Comparison of ENCODE assay signal across 8 mouse cellular contexts in genomic region chr7:4793248-4793647, GRCm38 (mm10). TPM values are rescaled to one million over a fixed set of nuclear protein-coding genes. Genes with fewer than 3 reads are reported as not detected.
DNase-seq lines count a peak whose midpoint lies in the region; ATAC-seq and TF ChIP-seq lines count a peak whose summit lies in the region.
"Not testable (repeated sequence)": the region's sequence is repeated elsewhere in the genome, so short reads cannot be mapped to it uniquely, and the experiment has no call there.

No protein-coding gene starts in this region.

- H3K4me2 ChIP-seq in forebrain, embryonic 11.5 days (ENCODE audit: low read depth, low read length, severe bottlenecking) = peak overlapping the region; percentile 88
- peak overlapping the region; percentile 72 for H3K4me2 ChIP-seq in heart, embryonic 15.5 days
- H3K4me2 ChIP-seq in intestine, postnatal 0 days (replicated peaks; ENCODE audit: low read depth) = peak overlapping the region; percentile 75
- H3K4me2 ChIP-seq in limb, embryonic 14.5 days (replicated peaks; ENCODE audit: low read depth, low read length, severe bottlenecking) = peak overlapping the region; percentile 83
- H3K4me2 ChIP-seq in lung, postnatal 0 days (replicated peaks; ENCODE audit: low read depth, low read length) = peak overlapping the region; percentile 72
- H3K4me2 ChIP-seq in neural tube, embryonic 13.5 days = peak overlapping the region; percentile 90

- H3K4me1 ChIP-seq in brown adipose tissue, adult 24 weeks (ENCODE audit: control insufficient read depth, insufficient read depth, insufficient read length, low read length); intestine, postnatal 0 days (replicated peaks; ENCODE audit: control insufficient read depth, insufficient read depth, low read length); lung, postnatal 0 days (ENCODE audit: insufficient read depth, low read depth, low read length): not testable (repeated sequence)
- peaks cover 12% of the 10 kb centered on the region; the same call in 1 of the 2 replicates for H3K4me1 ChIP-seq in forebrain, embryonic 11.5 days (replicated peaks; ENCODE audit: control insufficient read depth, insufficient read depth, low read length)
- H3K4me1 ChIP-seq in heart, embryonic 15.5 days (replicated peaks) = peaks cover 23% of the 10 kb centered on the region
- H3K4me1 ChIP-seq in limb, embryonic 14.5 days (ENCODE audit: control insufficient read depth, insufficient read depth, low read length) = peaks cover 13% of the 10 kb centered on the region
- peaks cover 30% of the 10 kb centered on the region for H3K4me1 ChIP-seq in neural tube, embryonic 13.5 days (replicated peaks)
- peaks cover 23% of the 10 kb centered on the region for H3K4me1 ChIP-seq in thymus, adult 2 months (replicated peaks; ENCODE audit: control insufficient read depth, insufficient read depth, low read length)

- 1% methylated on average over 31 of the region's 31 CpGs for WGBS in forebrain, embryonic 11.5 days
- under 1% methylated on average over 31 of the region's 31 CpGs for WGBS in heart, embryonic 15.5 days
- WGBS in intestine, postnatal 0 days = under 1% methylated on average over 31 of the region's 31 CpGs
- WGBS in limb, embryonic 14.5 days = under 1% methylated on average over 31 of the region's 31 CpGs
- WGBS in lung, postnatal 0 days = under 1% methylated on average over 31 of the region's 31 CpGs
- under 1% methylated on average over 31 of the region's 31 CpGs for WGBS in neural tube, embryonic 13.5 days
- WGBS in thymus, adult 2 months = under 1% methylated on average over 31 of the region's 31 CpGs

- H3K36me3 ChIP-seq in forebrain, embryonic 11.5 days (ENCODE audit: control insufficient read depth, insufficient read depth, low read length) = peaks cover 16% of the 10 kb centered on the region
- H3K36me3 ChIP-seq in heart, embryonic 15.5 days = peaks cover 40% of the 10 kb centered on the region
- H3K36me3 ChIP-seq in intestine, postnatal 0 days (ENCODE audit: control insufficient read depth, insufficient read depth) = peaks cover 18% of the 10 kb centered on the region
- peaks cover 43% of the 10 kb centered on the region for H3K36me3 ChIP-seq in limb, embryonic 14.5 days (ENCODE audit: control insufficient read depth, insufficient read depth, low read length)
- not testable (repeated sequence) for H3K36me3 ChIP-seq in lung, postnatal 0 days (ENCODE audit: insufficient read depth, low read length)
- H3K36me3 ChIP-seq in neural tube, embryonic 13.5 days = peaks cover 44% of the 10 kb centered on the region
- peaks cover 40% of the 10 kb centered on the region for H3K36me3 ChIP-seq in thymus, adult 2 months (ENCODE audit: control insufficient read depth, insufficient read depth, low read length)

- H3K4me3 ChIP-seq in brown adipose tissue, adult 24 weeks (ENCODE audit: insufficient read depth, low read depth, low read length) = peak overlapping the region; percentile 75
- H3K4me3 ChIP-seq in forebrain, embryonic 11.5 days (ENCODE audit: low read depth, low read length) = peak overlapping the region; percentile 61
- H3K4me3 ChIP-seq in heart, embryonic 15.5 days = peak overlapping the region; percentile 95
- H3K4me3 ChIP-seq in intestine, postnatal 0 days (ENCODE audit: low read depth, low read length) = peak overlapping the region; percentile 82
- peak overlapping the region; percentile 91 for H3K4me3 ChIP-seq in limb, embryonic 14.5 days (replicated peaks; ENCODE audit: low read length)
- H3K4me3 ChIP-seq in lung, postnatal 0 days (ENCODE audit: low read depth, low read length) = peak overlapping the region; percentile 73
- peak overlapping the region; percentile 59 for H3K4me3 ChIP-seq in neural tube, embryonic 13.5 days
- peak overlapping the region; percentile 94 for H3K4me3 ChIP-seq in thymus, adult 2 months (ENCODE audit: control insufficient read depth, insufficient read depth, low read length)

- not testable (repeated sequence) for ATAC-seq in forebrain, embryonic 11.5 days (replicated peaks; ENCODE audit: low FRiP score); heart, embryonic 15.5 days (replicated peaks; ENCODE audit: insufficient number of reproducible peaks, insufficient read depth, low FRiP score, low read depth); intestine, postnatal 0 days; limb, embryonic 14.5 days (ENCODE audit: low FRiP score, low read depth); neural tube, embryonic 13.5 days (ENCODE audit: low read depth)
- ATAC-seq in lung, postnatal 0 days = peak; percentile 2

- not testable (repeated sequence) for H3K9me3 ChIP-seq in forebrain, embryonic 11.5 days (ENCODE audit: control insufficient read depth, low read length); heart, embryonic 15.5 days (replicated peaks); intestine, postnatal 0 days (ENCODE audit: control insufficient read depth); limb, embryonic 14.5 days (ENCODE audit: control insufficient read depth, low read length); lung, postnatal 0 days (ENCODE audit: low read length); neural tube, embryonic 13.5 days

- not testable (repeated sequence) for DNase-seq in forebrain, embryonic 11.5 days (ENCODE audit: low spot score); limb, embryonic 14.5 days (ENCODE audit: low spot score); lung, postnatal 0 days (ENCODE audit: low spot score); thymus, adult 2 months

- not testable (repeated sequence) for H3K27me3 ChIP-seq in forebrain, embryonic 11.5 days (ENCODE audit: control insufficient read depth, insufficient read depth, low read length); heart, embryonic 15.5 days; intestine, postnatal 0 days (replicated peaks; ENCODE audit: control insufficient read depth, insufficient read depth, low read length); limb, embryonic 14.5 days (ENCODE audit: control insufficient read depth, insufficient read depth, low read length); lung, postnatal 0 days (replicated peaks; ENCODE audit: insufficient read depth, low read length); thymus, adult 2 months (ENCODE audit: control insufficient read depth, insufficient read depth, low read length)
- H3K27me3 ChIP-seq in neural tube, embryonic 13.5 days = peaks cover 17% of the 10 kb centered on the region

- peak overlapping the region; percentile 72 for H3K9ac ChIP-seq in forebrain, embryonic 11.5 days (ENCODE audit: low read length)
- H3K9ac ChIP-seq in heart, embryonic 15.5 days = peak overlapping the region; percentile 95
- peak overlapping the region; percentile 92 for H3K9ac ChIP-seq in intestine, postnatal 0 days (ENCODE audit: low read depth, low read length)
- peak overlapping the region; percentile 97 for H3K9ac ChIP-seq in limb, embryonic 14.5 days (ENCODE audit: low read depth, low read length, severe bottlenecking)
- H3K9ac ChIP-seq in lung, postnatal 0 days (replicated peaks; ENCODE audit: low read depth) = peak overlapping the region; percentile 83
- peak overlapping the region; percentile 85 for H3K9ac ChIP-seq in neural tube, embryonic 13.5 days

- TF ChIP-seq EP300 in lung, postnatal 0 days (IDR thresholded peaks at IDR 0.05) = not testable (repeated sequence)

- TF ChIP-seq POLR2A in limb, embryonic 14.5 days (IDR thresholded peaks at IDR 0.05; ENCODE audit: borderline replicate concordance, extremely low read depth, insufficient read depth, insufficient read length); thymus, adult 2 months (IDR thresholded peaks at IDR 0.05; ENCODE audit: control insufficient read depth, extremely low read depth, insufficient read depth, low read length, poor library complexity): not testable (repeated sequence)

- peak overlapping the region; percentile 86 for H3K27ac ChIP-seq in brown adipose tissue, adult 24 weeks (replicated peaks; ENCODE audit: low read depth, low read length)
- peak overlapping the region; percentile 13; the same call in 1 of the 2 replicates for H3K27ac ChIP-seq in forebrain, embryonic 11.5 days (ENCODE audit: low read depth, low read length)
- H3K27ac ChIP-seq in heart, embryonic 15.5 days = peak overlapping the region; percentile 97
- H3K27ac ChIP-seq in intestine, postnatal 0 days (ENCODE audit: low read depth, low read length) = peak overlapping the region; percentile 94
- peak overlapping the region; percentile 92 for H3K27ac ChIP-seq in limb, embryonic 14.5 days (replicated peaks; ENCODE audit: low read depth, low read length)
- H3K27ac ChIP-seq in lung, postnatal 0 days (ENCODE audit: low read length) = peak overlapping the region; percentile 89
- H3K27ac ChIP-seq in neural tube, embryonic 13.5 days (replicated peaks) = peak overlapping the region; percentile 86
- not testable (repeated sequence) for H3K27ac ChIP-seq in thymus, adult 2 months (ENCODE audit: control insufficient read depth, insufficient read depth, low read length)

- not testable (repeated sequence) for TF ChIP-seq CTCF in intestine, postnatal 0 days (IDR thresholded peaks at IDR 0.05; ENCODE audit: low read depth); lung, postnatal 0 days (IDR thresholded peaks at IDR 0.05); thymus, adult 2 months (IDR thresholded peaks at IDR 0.05; ENCODE audit: borderline replicate concordance, control insufficient read depth, extremely low read depth, insufficient read depth, low read length, poor library complexity)

RNA-seq across cellular contexts. Expression of gene Rpl28, which starts 0.6 kb away (rescaled TPM):
- 347 and 411 TPM in 2 replicates for polyA plus RNA-seq in brown adipose tissue, adult 24 weeks (2012; ENCODE audit: insufficient read depth, insufficient read length, missing spikeins)
- 203 and 220 TPM in 2 replicates for polyA plus RNA-seq in forebrain, embryonic 11.5 days (2014; fragmentation: Nextera tagmentation; extraction: Ambion mirVana)
- polyA plus RNA-seq in heart, embryonic 15.5 days (2015; fragmentation: Nextera tagmentation; extraction: Ambion mirVana) = 197 and 209 TPM in 2 replicates
- 419 and 467 TPM in 2 replicates for polyA plus RNA-seq in intestine, postnatal 0 days (2015; fragmentation: Nextera tagmentation; extraction: Ambion mirVana)
- polyA plus RNA-seq in limb, embryonic 14.5 days (2012; rRNA removed) = 486 and 665 TPM in 2 replicates
- polyA plus RNA-seq in limb, embryonic 14.5 days (2014; fragmentation: Nextera tagmentation; extraction: Ambion mirVana) = 253 and 275 TPM in 2 replicates
- 282 and 294 TPM in 2 replicates for polyA plus RNA-seq in lung, postnatal 0 days (2015; fragmentation: Nextera tagmentation; extraction: Ambion mirVana)
- 194 and 230 TPM in 2 replicates for polyA plus RNA-seq in neural tube, embryonic 13.5 days (2015; fragmentation: Nextera tagmentation; extraction: Ambion mirVana)
- 367 and 512 TPM in 2 replicates for polyA plus RNA-seq in thymus, adult 2 months (2012; rRNA removed)

RNA-seq across cellular contexts. Expression of gene Tmem238, which starts 3.8 kb away (rescaled TPM):
- 17.0 and 23.3 TPM in 2 replicates for polyA plus RNA-seq in brown adipose tissue, adult 24 weeks (2012; ENCODE audit: insufficient read depth, insufficient read length, missing spikeins)
- 1.6 and 2.6 TPM in 2 replicates for polyA plus RNA-seq in forebrain, embryonic 11.5 days (2014; fragmentation: Nextera tagmentation; extraction: Ambion mirVana)
- 4.2 and 5.0 TPM in 2 replicates for polyA plus RNA-seq in heart, embryonic 15.5 days (2015; fragmentation: Nextera tagmentation; extraction: Ambion mirVana)
- polyA plus RNA-seq in intestine, postnatal 0 days (2015; fragmentation: Nextera tagmentation; extraction: Ambion mirVana) = 74.3 and 75.5 TPM in 2 replicates
- polyA plus RNA-seq in limb, embryonic 14.5 days (2012; rRNA removed) = 10.1 and 15.2 TPM in 2 replicates
- 8.1 and 9.6 TPM in 2 replicates for polyA plus RNA-seq in limb, embryonic 14.5 days (2014; fragmentation: Nextera tagmentation; extraction: Ambion mirVana)
- polyA plus RNA-seq in lung, postnatal 0 days (2015; fragmentation: Nextera tagmentation; extraction: Ambion mirVana) = 39.2 and 45.4 TPM in 2 replicates
- 2.9 and 3.8 TPM in 2 replicates for polyA plus RNA-seq in neural tube, embryonic 13.5 days (2015; fragmentation: Nextera tagmentation; extraction: Ambion mirVana)
- 18.1 and 23.5 TPM in 2 replicates for polyA plus RNA-seq in thymus, adult 2 months (2012; rRNA removed)

RNA-seq across cellular contexts. Expression of gene Tmem190, which starts 10.5 kb away (rescaled TPM):
- not detected in 2 replicates for polyA plus RNA-seq in brown adipose tissue, adult 24 weeks (2012; ENCODE audit: insufficient read depth, insufficient read length, missing spikeins)
- polyA plus RNA-seq in forebrain, embryonic 11.5 days (2014; fragmentation: Nextera tagmentation; extraction: Ambion mirVana) = not detected in 2 replicates
- 0.25 TPM in 1 of 2 replicates, not detected in the other for polyA plus RNA-seq in heart, embryonic 15.5 days (2015; fragmentation: Nextera tagmentation; extraction: Ambion mirVana)
- 0.59 TPM in 1 of 2 replicates, not detected in the other for polyA plus RNA-seq in intestine, postnatal 0 days (2015; fragmentation: Nextera tagmentation; extraction: Ambion mirVana)
- polyA plus RNA-seq in limb, embryonic 14.5 days (2012; rRNA removed) = not detected in 2 replicates
- polyA plus RNA-seq in limb, embryonic 14.5 days (2014; fragmentation: Nextera tagmentation; extraction: Ambion mirVana) = not detected in 2 replicates
- 0.55 and 0.74 TPM in 2 replicates for polyA plus RNA-seq in lung, postnatal 0 days (2015; fragmentation: Nextera tagmentation; extraction: Ambion mirVana)
- not detected in 2 replicates for polyA plus RNA-seq in neural tube, embryonic 13.5 days (2015; fragmentation: Nextera tagmentation; extraction: Ambion mirVana)
- polyA plus RNA-seq in thymus, adult 2 months (2012; rRNA removed) = not detected in 2 replicates

RNA-seq across cellular contexts. Expression of gene Il11, which starts 10.6 kb away (rescaled TPM):
- not detected in 2 replicates for polyA plus RNA-seq in brown adipose tissue, adult 24 weeks (2012; ENCODE audit: insufficient read depth, insufficient read length, missing spikeins)
- 0.19 TPM in 1 of 2 replicates, not detected in the other for polyA plus RNA-seq in forebrain, embryonic 11.5 days (2014; fragmentation: Nextera tagmentation; extraction: Ambion mirVana)
- polyA plus RNA-seq in heart, embryonic 15.5 days (2015; fragmentation: Nextera tagmentation; extraction: Ambion mirVana) = 0.06 TPM in 1 of 2 replicates, not detected in the other
- polyA plus RNA-seq in intestine, postnatal 0 days (2015; fragmentation: Nextera tagmentation; extraction: Ambion mirVana) = 0.12 and 0.30 TPM in 2 replicates
- 0.33 and 0.63 TPM in 2 replicates for polyA plus RNA-seq in limb, embryonic 14.5 days (2012; rRNA removed)
- polyA plus RNA-seq in limb, embryonic 14.5 days (2014; fragmentation: Nextera tagmentation; extraction: Ambion mirVana) = 0.22 TPM in 1 of 2 replicates, not detected in the other
- 0.29 and 0.64 TPM in 2 replicates for polyA plus RNA-seq in lung, postnatal 0 days (2015; fragmentation: Nextera tagmentation; extraction: Ambion mirVana)
- 0.46 and 0.91 TPM in 2 replicates for polyA plus RNA-seq in neural tube, embryonic 13.5 days (2015; fragmentation: Nextera tagmentation; extraction: Ambion mirVana)
- polyA plus RNA-seq in thymus, adult 2 months (2012; rRNA removed) = 0.13 and 0.32 TPM in 2 replicates

RNA-seq across cellular contexts. Expression of gene Ube2s, which starts 19.1 kb away (rescaled TPM):
- 64.5 and 67.8 TPM in 2 replicates for polyA plus RNA-seq in brown adipose tissue, adult 24 weeks (2012; ENCODE audit: insufficient read depth, insufficient read length, missing spikeins)
- polyA plus RNA-seq in forebrain, embryonic 11.5 days (2014; fragmentation: Nextera tagmentation; extraction: Ambion mirVana) = 476 and 526 TPM in 2 replicates
- 283 and 347 TPM in 2 replicates for polyA plus RNA-seq in heart, embryonic 15.5 days (2015; fragmentation: Nextera tagmentation; extraction: Ambion mirVana)
- polyA plus RNA-seq in intestine, postnatal 0 days (2015; fragmentation: Nextera tagmentation; extraction: Ambion mirVana) = 116 and 126 TPM in 2 replicates
- polyA plus RNA-seq in limb, embryonic 14.5 days (2012; rRNA removed) = 515 and 618 TPM in 2 replicates
- 366 and 368 TPM in 2 replicates for polyA plus RNA-seq in limb, embryonic 14.5 days (2014; fragmentation: Nextera tagmentation; extraction: Ambion mirVana)
- polyA plus RNA-seq in lung, postnatal 0 days (2015; fragmentation: Nextera tagmentation; extraction: Ambion mirVana) = 158 and 162 TPM in 2 replicates
- polyA plus RNA-seq in neural tube, embryonic 13.5 days (2015; fragmentation: Nextera tagmentation; extraction: Ambion mirVana) = 266 and 276 TPM in 2 replicates
- 970 and 1,071 TPM in 2 replicates for polyA plus RNA-seq in thymus, adult 2 months (2012; rRNA removed)
